Mouse (Mus musculus) gonadal fat pad, adult 2 months (tissue): ENCODE measurements at regions not wholly inside any gene's neighbourhood (a gene's known extent, or its start where the extent isn't known, plus 50 kb on each side); places are given as distances from the start of the nearest gene placed in this dataset.

Experiments used
- DNase-seq: peaks from one replicate; pipeline ENCODE4 v3.0.0-alpha.2; 2012; ENCODE audit warnings: low read depth

DNA sequence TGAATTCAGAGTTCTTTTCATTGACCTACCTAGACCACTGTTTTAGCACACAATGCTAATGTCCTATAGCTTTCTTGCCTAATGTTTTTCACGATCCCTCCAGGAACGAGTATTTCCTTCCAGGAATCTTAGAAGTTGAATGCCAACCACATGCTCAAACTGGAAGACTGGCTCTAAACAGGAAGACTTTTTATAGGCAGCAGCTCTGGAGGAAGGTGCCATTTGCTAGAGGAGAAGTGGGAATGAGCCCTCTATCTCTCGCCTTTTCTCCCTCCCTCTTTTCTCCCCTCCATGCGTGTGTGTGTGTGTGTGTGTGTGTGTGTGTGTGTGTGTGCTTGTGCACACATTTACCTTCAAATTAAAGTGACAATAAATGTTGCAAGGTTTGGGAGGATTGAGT lies 410.7 kb upstream of the Kdm8 start:
- DNase-seq, result no peak

- DNase-seq, result no peak
Measured at GRCm38 (mm10) chr7:125034196-125034595, 410.3 kb upstream of the Kdm8 start.

DNA sequence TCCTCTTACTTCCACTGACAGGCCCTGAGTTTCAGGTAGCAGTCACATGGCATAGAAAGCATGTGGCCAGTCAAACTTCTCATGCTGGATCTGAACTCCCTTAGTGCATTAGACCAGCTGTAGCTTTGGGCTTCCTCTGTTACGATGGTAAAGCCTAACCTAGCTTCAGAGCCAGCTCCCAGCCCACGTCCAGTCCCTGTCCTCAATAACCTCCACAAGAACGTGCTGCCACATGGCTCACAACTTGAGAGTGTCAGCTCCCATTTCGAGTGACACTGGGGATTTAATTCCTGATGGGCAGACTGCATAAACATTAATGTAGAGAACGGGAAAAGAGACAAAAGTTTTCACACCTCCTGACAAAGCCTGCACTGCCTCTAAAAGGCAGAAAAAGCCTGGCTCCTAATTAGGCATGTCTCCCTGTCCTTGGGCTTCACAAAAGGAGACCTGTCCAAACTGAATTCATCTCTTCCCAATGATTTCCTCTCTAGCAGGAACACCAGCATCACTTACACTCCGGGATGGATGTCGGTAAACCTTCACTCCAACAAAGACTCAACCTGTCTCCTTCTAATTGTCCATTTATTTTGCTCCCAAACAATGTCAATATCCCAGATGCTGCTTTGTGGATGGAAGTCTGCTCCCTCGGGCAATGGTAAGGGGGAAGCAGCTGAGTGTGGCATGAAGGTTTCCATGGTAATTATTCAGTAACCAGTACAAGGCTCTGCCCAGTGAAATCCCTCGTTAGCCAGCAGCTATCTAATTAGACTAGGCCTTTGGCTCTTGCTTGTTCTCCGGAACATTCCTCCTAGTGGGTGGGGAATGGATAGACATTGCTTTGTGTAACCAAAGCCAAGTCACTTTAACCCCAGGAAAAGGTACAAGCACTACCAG lies 408.1 kb upstream of the Kdm8 start:
- no peak for DNase-seq

GRCm38 (mm10) chr7:125038840-125039239 lies 405.6 kb upstream of the Kdm8 start:
- no peak for DNase-seq

DNA sequence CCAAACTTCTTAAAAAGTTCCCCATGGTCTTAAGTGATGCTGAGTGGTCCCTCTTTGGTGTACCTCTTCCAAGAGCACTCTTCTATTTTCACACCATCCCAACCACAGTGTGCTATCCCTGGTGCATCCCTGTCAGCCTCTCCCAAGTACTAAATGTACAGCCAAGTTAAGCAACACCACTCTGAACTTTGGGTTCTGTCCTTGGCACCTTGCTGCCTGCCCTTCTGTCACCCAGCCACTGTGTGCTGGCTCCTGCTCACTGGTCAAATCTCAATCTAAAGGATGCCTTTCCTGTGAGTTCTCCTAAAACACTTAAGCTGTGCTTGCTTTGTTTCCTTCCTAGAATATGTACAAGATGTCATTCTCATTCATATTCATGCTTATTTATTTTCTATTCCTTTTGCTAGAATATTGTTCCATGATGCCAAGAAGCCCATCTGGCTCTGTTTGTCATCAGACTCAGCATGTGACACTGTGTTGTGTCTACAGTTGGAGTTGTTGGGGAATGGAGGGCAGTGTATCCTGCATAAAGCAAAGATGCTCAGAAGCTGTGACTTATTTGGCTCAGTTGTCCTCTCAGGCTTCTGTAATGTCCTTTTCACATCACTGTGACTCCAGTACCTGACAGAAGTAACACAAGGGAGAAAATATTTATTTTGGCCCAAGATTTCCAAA lies 388.4 kb upstream of the Kdm8 start:
- no peak for DNase-seq

DNA sequence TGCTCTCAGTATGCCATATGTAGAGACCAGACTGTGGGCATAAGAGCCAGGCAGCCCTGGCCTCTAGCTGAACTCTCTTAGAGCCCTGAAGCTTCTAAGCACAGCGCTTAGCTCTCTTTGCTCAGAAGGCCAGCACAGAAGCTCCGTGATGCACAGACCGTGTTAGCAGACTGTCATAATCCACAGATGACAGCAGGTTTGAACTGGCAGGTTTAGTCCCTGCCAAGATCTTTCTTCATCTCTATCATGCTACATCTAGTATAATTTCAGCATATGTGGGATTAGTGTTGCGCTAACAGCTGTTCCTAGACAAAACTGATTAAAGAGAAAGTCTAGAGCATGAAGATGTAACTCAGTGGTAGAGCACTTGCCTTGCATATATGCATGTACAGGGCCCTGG lies 342.0 kb upstream of the Kdm8 start:
- DNase-seq, result peak; percentile 3

DNA sequence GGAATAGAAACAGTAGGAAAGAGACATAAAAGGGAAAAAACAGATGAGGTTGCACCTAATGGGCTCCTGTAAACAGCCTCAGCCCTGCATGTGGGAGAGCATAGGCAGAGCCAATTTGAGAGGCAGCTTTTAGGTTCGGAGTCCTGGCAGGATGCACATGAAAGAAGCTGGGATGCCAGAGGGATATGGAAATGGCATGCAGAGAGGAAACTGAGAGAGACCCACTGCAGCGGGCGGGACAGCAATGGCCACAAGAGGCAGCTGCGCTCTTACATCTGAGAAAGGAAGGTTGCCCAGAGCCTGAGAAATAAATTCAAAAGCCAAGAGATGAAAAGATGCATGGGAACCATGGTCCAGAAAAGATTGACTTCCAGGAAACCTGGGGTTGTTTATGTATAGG lies 340.5 kb upstream of the Kdm8 start:
- no peak for DNase-seq

- DNase-seq, result no peak
Measured at GRCm38 (mm10) chr7:125112820-125113273, 331.6 kb upstream of the Kdm8 start.

GRCm38 (mm10) chr7:125115322-125115996 lies 329.0 kb upstream of the Kdm8 start:
- no peak for DNase-seq

DNA sequence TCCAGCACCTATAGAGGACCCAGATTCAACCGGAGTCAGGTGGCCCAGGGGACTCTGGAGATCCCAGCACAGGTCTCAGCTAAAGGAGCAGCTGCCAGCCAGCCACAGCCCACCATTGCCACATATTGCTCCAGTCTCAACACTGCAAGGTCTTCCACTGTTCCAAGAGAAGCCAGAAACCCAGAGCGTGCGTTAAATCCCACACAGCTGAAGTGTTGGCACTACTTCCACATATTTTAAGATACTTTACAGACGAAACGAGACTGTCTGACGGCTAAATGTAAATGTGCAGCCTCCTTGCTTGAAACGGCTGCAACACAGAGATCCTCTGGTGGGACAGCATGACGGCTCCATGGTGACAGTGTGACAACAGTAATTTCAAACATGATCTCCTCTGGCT lies 327.3 kb upstream of the Kdm8 start:
- no peak for DNase-seq

- no peak for DNase-seq
Measured at GRCm38 (mm10) chr7:125129187-125129586, 315.3 kb upstream of the Kdm8 start.

- DNase-seq, result no peak
Measured at GRCm38 (mm10) chr7:125131968-125132367, 312.5 kb upstream of the Kdm8 start.

DNA sequence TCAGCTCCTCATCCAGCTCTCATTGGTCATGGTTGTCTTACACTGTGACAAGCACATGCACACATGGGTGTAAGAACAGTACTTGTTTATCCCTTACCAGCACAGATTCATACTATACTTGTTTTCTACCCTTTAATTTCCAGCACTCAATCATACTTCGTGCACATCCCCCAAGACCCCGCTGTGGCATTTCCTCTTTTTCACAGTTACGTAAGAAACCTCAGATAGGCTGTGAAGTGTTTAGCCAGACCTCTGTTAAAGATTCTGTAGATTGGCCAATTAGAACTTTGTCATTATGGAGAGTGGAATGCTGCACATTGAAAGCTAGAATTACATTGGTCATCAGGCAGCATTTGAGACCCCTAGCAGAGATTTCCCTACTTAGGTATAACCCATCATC lies 305.9 kb upstream of the Kdm8 start:
- no peak for DNase-seq

GRCm38 (mm10) chr7:125139196-125139595 lies 305.3 kb upstream of the Kdm8 start:
- no peak for DNase-seq

DNA sequence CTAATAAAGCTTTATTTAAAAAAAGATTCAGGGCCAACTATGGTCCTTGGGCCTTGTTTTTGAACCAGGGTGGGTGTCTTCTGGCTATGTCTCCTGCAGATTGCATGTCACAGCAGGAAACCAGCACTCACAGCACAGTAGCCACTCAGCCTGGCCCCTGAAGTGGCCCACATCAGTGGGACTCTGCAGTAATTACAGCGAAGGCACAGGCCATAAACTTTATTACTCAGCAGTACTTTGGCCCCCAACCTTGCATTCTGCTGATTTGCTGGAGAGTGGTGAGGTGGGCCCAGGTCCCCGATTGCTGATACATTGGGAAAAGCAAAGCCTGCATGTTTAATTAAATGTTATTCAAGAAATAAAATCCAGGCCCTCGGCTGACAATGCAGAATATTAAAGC lies 303.6 kb upstream of the Kdm8 start:
- DNase-seq, result no peak

DNA sequence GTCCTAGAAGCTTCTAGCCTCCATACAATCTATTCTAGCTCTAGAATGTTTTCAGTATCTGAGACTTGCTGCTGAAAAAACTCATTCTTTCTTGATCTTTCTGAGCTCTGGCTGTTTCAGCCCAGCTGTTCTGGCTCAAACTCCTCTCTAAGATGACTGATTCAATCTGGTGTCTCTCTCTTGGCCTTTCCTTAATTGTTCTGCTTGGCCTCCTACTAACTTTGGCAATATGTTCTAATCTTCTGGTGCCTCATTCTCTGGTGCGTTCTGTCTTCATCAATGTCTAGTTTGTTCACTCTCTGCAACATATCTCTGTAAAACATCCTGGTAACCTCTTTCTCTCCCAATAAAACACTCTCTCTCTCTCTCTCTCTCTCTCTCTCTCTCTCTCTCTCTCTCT lies 302.6 kb upstream of the Kdm8 start:
- no peak for DNase-seq

GRCm38 (mm10) chr7:125146025-125146424 lies 298.5 kb upstream of the Kdm8 start:
- no peak for DNase-seq

GRCm38 (mm10) chr7:125149151-125149550 lies 295.3 kb upstream of the Kdm8 start:
- DNase-seq, result no peak

- no peak for DNase-seq
Measured at GRCm38 (mm10) chr7:125149740-125150139, 294.7 kb upstream of the Kdm8 start.

GRCm38 (mm10) chr7:125152281-125152680 lies 292.2 kb upstream of the Kdm8 start:
- DNase-seq, result no peak

DNA sequence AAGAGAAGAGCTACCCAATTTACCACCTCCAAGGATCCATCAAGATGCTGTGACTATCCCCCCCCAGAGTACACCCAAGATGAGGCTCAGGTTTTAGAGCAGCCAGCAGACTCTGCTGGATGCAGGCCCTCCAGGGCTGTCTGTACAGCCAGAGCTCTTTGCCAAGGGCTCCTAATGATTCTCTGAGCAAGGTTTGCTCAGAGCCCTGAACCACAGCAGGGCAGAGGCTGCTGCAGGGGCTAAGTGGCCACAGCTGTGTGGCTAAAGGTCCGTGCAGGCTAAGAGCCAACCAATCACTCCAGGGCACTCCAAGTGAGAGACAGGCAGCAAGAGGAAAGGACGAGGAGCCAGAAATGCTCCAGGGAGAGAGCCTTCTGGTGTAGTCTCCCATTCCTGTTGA lies 289.2 kb upstream of the Kdm8 start:
- DNase-seq, result no peak

GRCm38 (mm10) chr7:125166881-125167351 lies 277.6 kb upstream of the Kdm8 start:
- peak; percentile 12 for DNase-seq

- DNase-seq, result no peak
Measured at GRCm38 (mm10) chr7:125167666-125168065, 276.8 kb upstream of the Kdm8 start.
